Mouse (Mus musculus) MEL (cell line): ENCODE measurements around the gene Mast3. TPM values are rescaled to one million over a fixed set of nuclear protein-coding genes. Genes with fewer than 3 reads are reported as not detected.

Source experiments
- DNase-seq: peaks from one replicate; pipeline ENCODE4 v3.0.0; 2011; ENCODE audit warnings: low read depth, low spot score
- H3K27ac ChIP-seq: 2 replicates; pipeline ENCODE4 v1.5.1; 2012; ENCODE audit warnings: low read depth, mild to moderate bottlenecking, control low read depth, low read length, moderate library complexity; ENCODE audit not compliant: control insufficient read depth
- H3K27me3 ChIP-seq, 2 experiments: fragments of 150-350 bp in 1 of 2; sonication (generic) in 1 of 2; 2 replicates each; pipeline ENCODE4 v1.6.1; 2012; ENCODE audit warnings: low read length in 2 of 2, mild to moderate bottlenecking in 2 of 2, improper control_type of control experiment in 1 of 2, moderate library complexity in 1 of 2; ENCODE audit not compliant: insufficient read depth in 2 of 2, control insufficient read depth in 1 of 2
- H3K36me3 ChIP-seq, 2 experiments: 2 replicates each; pipeline ENCODE4 v1.6.1; 2012 to 2014; ENCODE audit warnings: low read length in 2 of 2, improper control_type of control experiment in 1 of 2, inconsistent platforms in 1 of 2, mild to moderate bottlenecking in 1 of 2; ENCODE audit not compliant: insufficient read depth in 2 of 2, control insufficient read depth in 1 of 2
- H3K4me1 ChIP-seq, 2 experiments: fragments of 150-350 bp in 1 of 2; sonication (generic) in 1 of 2; 2 replicates each; pipeline ENCODE4 v1.6.1; 2012; ENCODE audit warnings: low read length in 2 of 2, improper control_type of control experiment in 1 of 2, mild to moderate bottlenecking in 1 of 2; ENCODE audit not compliant: insufficient read depth in 2 of 2, control insufficient read depth in 1 of 2
- H3K4me3 ChIP-seq, 2 experiments: fragments of 150-350 bp in 1 of 2; sonication (generic) in 1 of 2; 2 replicates each; pipeline ENCODE4 v1.5.1; 2012; ENCODE audit warnings: low read depth in 2 of 2, low read length in 2 of 2, mild to moderate bottlenecking in 2 of 2, moderate library complexity in 2 of 2, control low read depth in 1 of 2, improper control_type of control experiment in 1 of 2; ENCODE audit not compliant: control insufficient read depth in 1 of 2, insufficient read depth in 1 of 2
- H3K79me2 ChIP-seq: 2 replicates; pipeline ENCODE4 v1.6.1; 2012; ENCODE audit warnings: mild to moderate bottlenecking, low read length, moderate library complexity; ENCODE audit not compliant: control insufficient read depth, poor library complexity, insufficient read depth
- H3K9ac ChIP-seq: 2 replicates; pipeline ENCODE4 v1.6.1; 2012; ENCODE audit warnings: low read depth, mild to moderate bottlenecking, control low read depth, low read length, moderate library complexity; ENCODE audit not compliant: control insufficient read depth, poor library complexity, severe bottlenecking
- H3K9me3 ChIP-seq: fragments of 150-350 bp; sonication (generic); replicated peaks from 2 replicates; pipeline ENCODE4 v1.6.1; 2012; ENCODE audit warnings: mild to moderate bottlenecking, low read length, improper control_type of control experiment, moderate library complexity; ENCODE audit not compliant: insufficient read depth
- BHLHE40 ChIP-seq: IDR thresholded peaks from 2 replicates; pipeline ENCODE4 v1.6.1; 2012; ENCODE audit warnings: low read depth, mild to moderate bottlenecking, inconsistent platforms, low read length, improper control_type of control experiment, borderline replicate concordance
- CHD2 ChIP-seq: IDR thresholded peaks from 2 replicates; pipeline ENCODE4 v1.6.1; 2011; ENCODE audit warnings: low read length, improper control_type of control experiment
- E2F4 ChIP-seq: IDR thresholded peaks from 2 replicates; pipeline ENCODE4 v1.6.1; 2011; ENCODE audit warnings: low read depth, low read length, improper control_type of control experiment, borderline replicate concordance
- EP300 ChIP-seq, 2 experiments: IDR thresholded peaks; 2 replicates each; pipeline ENCODE4 v1.6.1; 2011; ENCODE audit warnings: improper control_type of control experiment in 2 of 2, low read length in 2 of 2, low read depth in 1 of 2, mild to moderate bottlenecking in 1 of 2
- GABPA ChIP-seq: IDR thresholded peaks from 2 replicates; pipeline ENCODE4 v1.6.1; 2012; ENCODE audit warnings: low read depth, mild to moderate bottlenecking, inconsistent platforms, low read length, improper control_type of control experiment, moderate library complexity
- HCFC1 ChIP-seq: IDR thresholded peaks from 2 replicates; pipeline ENCODE4 v1.6.1; 2012; ENCODE audit warnings: low read depth, mild to moderate bottlenecking, inconsistent platforms, low read length, improper control_type of control experiment, moderate library complexity
- JUND ChIP-seq: IDR thresholded peaks from 2 replicates; pipeline ENCODE4 v1.6.1; 2011; ENCODE audit warnings: low read depth, mild to moderate bottlenecking, improper control_type of control experiment, low read length
- KAT2A ChIP-seq: conservative IDR thresholded peaks from 2 replicates; pipeline ENCODE4 v1.6.1; 2012; ENCODE audit warnings: low read depth, low read length, improper control_type of control experiment, inconsistent platforms
- MAFK ChIP-seq: IDR thresholded peaks from 2 replicates; pipeline ENCODE4 v1.6.1; 2011; ENCODE audit warnings: low read depth, mild to moderate bottlenecking, low read length, improper control_type of control experiment, borderline replicate concordance
- MEF2A ChIP-seq: IDR thresholded peaks from 2 replicates; pipeline ENCODE4 v1.6.1; 2014; ENCODE audit warnings: low read depth, mild to moderate bottlenecking, inconsistent platforms, low read length, improper control_type of control experiment; ENCODE audit not compliant: poor library complexity, insufficient replicate concordance, severe bottlenecking; ENCODE audit errors: extremely low read depth
- MYC ChIP-seq: IDR thresholded peaks from 2 replicates; pipeline ENCODE4 v1.6.1; 2011; ENCODE audit warnings: low read depth, mild to moderate bottlenecking, low read length, improper control_type of control experiment, moderate library complexity
- NRF1 ChIP-seq: IDR thresholded peaks from 2 replicates; pipeline ENCODE4 v1.6.1; 2014; ENCODE audit warnings: low read depth, mild to moderate bottlenecking, inconsistent platforms, low read length, improper control_type of control experiment, moderate library complexity; ENCODE audit not compliant: poor library complexity, insufficient read depth, severe bottlenecking
- SIN3A ChIP-seq: IDR thresholded peaks from 2 replicates; pipeline ENCODE4 v1.6.1; 2012; ENCODE audit warnings: low read length, improper control_type of control experiment, inconsistent platforms
- SMC3 ChIP-seq: IDR thresholded peaks from 2 replicates; pipeline ENCODE4 v1.6.1; 2011; ENCODE audit warnings: low read depth, low read length, improper control_type of control experiment
- TBP ChIP-seq: IDR thresholded peaks from 2 replicates; pipeline ENCODE4 v1.8.0; 2011; ENCODE audit warnings: low read depth, low read length, improper control_type of control experiment
- UBTF ChIP-seq: IDR thresholded peaks from 2 replicates; pipeline ENCODE4 v1.6.1; 2012; ENCODE audit warnings: low read depth, mild to moderate bottlenecking, inconsistent platforms, low read length, improper control_type of control experiment, moderate library complexity, borderline replicate concordance; ENCODE audit not compliant: insufficient read depth
- ZC3H11A ChIP-seq: IDR thresholded peaks from 2 replicates; pipeline ENCODE4 v1.6.1; 2012; ENCODE audit warnings: low read depth, mild to moderate bottlenecking, inconsistent platforms, low read length, improper control_type of control experiment
- ZKSCAN1 ChIP-seq: IDR thresholded peaks from 2 replicates; pipeline ENCODE4 v1.6.1; 2012; ENCODE audit warnings: low read depth, mild to moderate bottlenecking, inconsistent platforms, low read length, improper control_type of control experiment, moderate library complexity
- ZMIZ1 ChIP-seq: IDR thresholded peaks from 2 replicates; pipeline ENCODE4 v1.6.1; 2012; ENCODE audit warnings: low read depth, mild to moderate bottlenecking, inconsistent platforms, low read length, improper control_type of control experiment, moderate library complexity
- polyA plus RNA-seq, 2 experiments: library from polyadenylated mRNA; stranded (reverse) in 1 of 2; unstranded in 1 of 2; fragments of >175 nt in 1 of 2; fragments of >200 nt in 1 of 2; gene quantifications; 2 replicates each; pipeline versions ENCODE4 v1.2.1 to v1.2.4; 2012; ENCODE audit warnings: low replicate concordance in 2 of 2, low read depth in 1 of 2; ENCODE audit not compliant: insufficient read length in 2 of 2, insufficient read depth in 1 of 2, missing spikeins in 1 of 2
- total RNA-seq: library from RNA; depleted of rRNA; stranded (reverse); fragments of 300-350 nt; gene quantifications from 2 replicates; pipeline ENCODE4 v1.2.3, GENCODE M21; 2012

Gene Mast3
- total and polyA plus RNA-seq, 3 experiments: 13.5 to 54.7 TPM; not detected in 1

DNA sequence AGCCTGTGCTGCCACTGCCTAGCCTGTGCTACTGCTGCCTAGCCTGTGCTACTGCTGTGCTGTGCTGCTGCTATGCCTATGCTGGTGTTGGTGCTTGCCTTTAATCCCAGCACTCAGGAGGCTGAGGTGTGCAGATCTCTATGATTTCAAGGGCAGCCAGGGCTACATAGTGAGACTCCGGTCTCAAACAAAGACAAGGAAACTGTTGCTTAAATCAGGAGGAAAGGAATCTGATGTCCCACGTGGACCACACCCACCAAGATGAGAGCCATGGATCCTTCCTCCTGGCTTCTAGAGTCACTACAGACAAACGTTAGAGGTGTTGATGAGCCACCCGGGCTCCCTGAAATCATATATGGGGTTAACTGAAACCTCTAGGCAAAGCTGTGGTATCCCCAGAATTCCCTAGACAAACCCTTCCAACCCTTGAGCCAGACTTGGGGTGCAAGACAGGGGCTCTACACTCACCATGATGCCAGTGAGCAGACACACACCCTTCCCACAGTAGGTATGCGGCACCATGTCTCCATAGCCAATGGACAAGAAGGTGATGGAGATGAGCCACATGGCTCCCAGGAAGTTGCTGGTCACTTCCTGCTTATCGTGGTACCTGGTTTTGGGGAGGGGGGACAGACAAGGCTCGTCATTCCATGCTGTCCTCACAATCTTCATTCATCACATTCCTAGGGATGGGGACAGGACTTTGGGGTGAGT lies 45.4 kb upstream of the Mast3 start:
- H3K27ac ChIP-seq: no peak overlapping the region
- no peak for DNase-seq
- H3K9ac ChIP-seq: no peak overlapping the region
- H3K27me3 ChIP-seq: no peaks in the 10 kb centered on the region
- H3K36me3 ChIP-seq: no peaks in the 10 kb centered on the region
- no peaks in the 10 kb centered on the region for H3K79me2 ChIP-seq
- no peak for TF ChIP-seq GABPA
- TF ChIP-seq ZKSCAN1: no peak
- TF ChIP-seq ZC3H11A: no peak
- TF ChIP-seq SIN3A: no peak
- TF ChIP-seq ZMIZ1: no peak
- no peak for TF ChIP-seq BHLHE40
- no peak for TF ChIP-seq CHD2
- TF ChIP-seq EP300 (IDR thresholded peaks at IDR 0.05; ENCODE audit: low read depth in 1 of 2, low read length in 2 of 2): no peak
- TF ChIP-seq JUND: no peak
- no peak for TF ChIP-seq MEF2A
- no peak for TF ChIP-seq MYC
- TF ChIP-seq UBTF: no peak
- TF ChIP-seq MAFK: no peak
- TF ChIP-seq KAT2A: no peak
- no peak for TF ChIP-seq SMC3
- no peak for TF ChIP-seq HCFC1
- no peak for TF ChIP-seq TBP
- TF ChIP-seq, all 39 proteins: peak for 0
- H3K4me3 ChIP-seq: no peak overlapping the region
- no peaks in the 10 kb centered on the region for H3K9me3 ChIP-seq
- peaks cover 0 to 10% of the 10 kb centered on the region in 2 experiments; a peak in 3 of 4 replicates for H3K4me1 ChIP-seq

DNA sequence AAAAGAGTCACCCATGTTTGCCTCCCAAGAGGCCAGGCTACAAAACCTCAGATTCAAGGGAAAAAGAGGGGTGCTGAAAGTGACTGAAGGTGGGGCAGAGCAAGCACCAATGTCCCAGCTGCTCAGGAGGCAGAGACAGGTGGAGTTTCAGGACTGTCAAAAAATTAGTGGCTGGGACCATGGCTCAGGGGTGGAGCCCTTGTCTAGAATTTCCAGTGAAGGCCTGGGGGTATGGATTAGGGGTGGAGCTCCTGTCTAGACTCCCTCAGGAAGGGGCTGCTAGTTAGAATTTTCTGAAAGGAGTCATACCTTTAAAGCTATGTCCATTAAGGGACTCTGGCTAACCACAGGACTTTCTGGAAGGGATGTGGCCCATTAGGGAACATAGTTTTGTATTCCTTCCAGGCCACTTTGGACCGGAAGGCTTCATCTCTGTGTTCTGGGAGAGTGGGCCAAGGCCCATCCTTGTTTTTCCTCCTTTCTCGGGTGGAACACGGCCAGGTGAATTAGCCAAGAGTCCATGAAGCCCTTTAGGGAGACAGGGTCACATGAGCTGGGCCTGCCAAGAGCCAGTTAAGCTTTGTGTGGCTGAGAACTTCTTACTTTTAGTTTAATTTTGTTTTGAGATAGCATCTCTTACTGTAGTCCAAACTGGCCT lies 44.6 kb upstream of the Mast3 start:
- H3K4me1 ChIP-seq: peaks cover 0 to 10% of the 10 kb centered on the region in 2 experiments; a peak in 3 of 4 replicates
- no peak overlapping the region for H3K27ac ChIP-seq
- H3K9me3 ChIP-seq: no peaks in the 10 kb centered on the region
- H3K9ac ChIP-seq: no peak overlapping the region
- H3K4me3 ChIP-seq: no peak overlapping the region
- no peak for DNase-seq
- no peaks in the 10 kb centered on the region for H3K36me3 ChIP-seq
- no peaks in the 10 kb centered on the region for H3K79me2 ChIP-seq
- H3K27me3 ChIP-seq: no peaks in the 10 kb centered on the region
- TF ChIP-seq NRF1: no peak
- TF ChIP-seq E2F4: no peak
- TF ChIP-seq SIN3A: no peak
- TF ChIP-seq BHLHE40: no peak
